Mouse (Mus musculus) stomach, embryonic 16.5 days (tissue): ENCODE results near the gene Ankrd50. TPM values are rescaled to one million over a fixed set of nuclear protein-coding genes. Genes with fewer than 3 reads are reported as not detected.
A peak's percentile ranks its signal among the peaks of the same experiment; 100 is the strongest.

Source experiments
- ATAC-seq: fragments of 200-750 bp; cut with Nextera tagmentation; 2 replicates; pipeline ENCODE4 v1.8.0; 2017; ENCODE audit warnings: moderate number of reproducible peaks, moderate TSS enrichment; ENCODE audit not compliant: insufficient read depth, low FRiP score
- H3K27ac ChIP-seq: fragments of 300-500 bp; sonication (generic); 2 replicates; pipeline ENCODE4 v1.5.1; 2014; ENCODE audit warnings: low read length
- H3K27me3 ChIP-seq: fragments of 300-500 bp; sonication (generic); 2 replicates; pipeline ENCODE4 v1.6.1; 2014; ENCODE audit warnings: low read length, control low read depth, mixed read lengths; ENCODE audit not compliant: control insufficient read depth, insufficient read depth
- H3K36me3 ChIP-seq: fragments of 300-500 bp; sonication (generic); 2 replicates; pipeline ENCODE4 v1.6.1; 2014; ENCODE audit warnings: low read length; ENCODE audit not compliant: control insufficient read depth, insufficient read depth
- H3K4me1 ChIP-seq: fragments of 300-500 bp; sonication (generic); 2 replicates; pipeline ENCODE4 v1.6.1; 2014; ENCODE audit warnings: low read length, control low read depth, mixed read lengths; ENCODE audit not compliant: control insufficient read depth, insufficient read depth
- H3K4me2 ChIP-seq: fragments of 300-500 bp; sonication (generic); 2 replicates; pipeline ENCODE4 v1.6.1; 2014; ENCODE audit warnings: low read depth, low read length, mixed read lengths
- H3K4me3 ChIP-seq: fragments of 300-500 bp; sonication (generic); replicated peaks from 2 replicates; pipeline ENCODE4 v1.5.1; 2014; ENCODE audit warnings: mild to moderate bottlenecking, low read length
- H3K9ac ChIP-seq: fragments of 300-500 bp; sonication (generic); 2 replicates; pipeline ENCODE4 v1.6.1; 2014; ENCODE audit warnings: low read length
- H3K9me3 ChIP-seq: fragments of 300-500 bp; sonication (generic); replicated peaks from 2 replicates; pipeline ENCODE4 v1.6.1; 2016; ENCODE audit warnings: low read length, control low read depth; ENCODE audit not compliant: control insufficient read depth
- WGBS: fragments of 180-500 bp; shearing (Covaris S2); extraction: QIAGEN DNeasy Blood & Tissue Kit; methylation state at CpG from one replicate; pipeline ENCODE4 v1.1.7; 2014; 5-methylcytosine and 5-hydroxymethylcytosine counted together
- polyA plus RNA-seq: library from polyadenylated mRNA; unstranded; fragments of >200 nt; fragmentation: Nextera tagmentation; extraction: Ambion mirVana; gene quantifications from 2 replicates; pipeline ENCODE4 v1.2.1, GENCODE M21; 2015

The Ankrd50 gene
- polyA plus RNA-seq, 1 experiment from 2014 or later: 21.3 TPM

- Histone ChIP-seq H3K27ac (peak overlapping the region; percentile 72), H3K4me3 (no peak overlapping the region), H3K27me3 (no peaks in the 10 kb centered on the region), H3K4me2 (no peak overlapping the region), H3K9ac (0 out of 2 replicates have a peak overlapping the region, but pooled peaks have one; percentile 21), H3K9me3 (0 out of 2 replicates have a peak, but pooled peaks cover 7% of the 10 kb centered on the region), H3K36me3 (no peaks in the 10 kb centered on the region), H3K4me1 (peaks cover 12% of the 10 kb centered on the region)
- ATAC-seq: peak; percentile 75; the same call in 1 of the 2 replicates
- 29% methylated on average over 11 of the region's 11 CpGs for WGBS
Observed at GRCm38 (mm10) chr3:38433495-38434464, 50.9 kb downstream of the Ankrd50 start.

GRCm38 (mm10) chr3:38431461-38431860 lies 53.2 kb downstream of the Ankrd50 start:
- ATAC-seq: no peak
- H3K27me3 ChIP-seq: no peaks in the 10 kb centered on the region
- H3K4me2 ChIP-seq: no peak overlapping the region
- 0 out of 2 replicates have a peak, but pooled peaks cover 7% of the 10 kb centered on the region for H3K9me3 ChIP-seq
- no peak overlapping the region for H3K27ac ChIP-seq
- peaks cover 12% of the 10 kb centered on the region for H3K4me1 ChIP-seq
- no peak overlapping the region for H3K4me3 ChIP-seq
- WGBS: 75% methylated on average over 5 of the region's 5 CpGs
- no peak overlapping the region for H3K9ac ChIP-seq
- H3K36me3 ChIP-seq: no peaks in the 10 kb centered on the region

- no peak overlapping the region for H3K27ac ChIP-seq
- no peak overlapping the region for H3K9ac ChIP-seq
- no peak overlapping the region for H3K4me3 ChIP-seq
- no peak overlapping the region for H3K4me2 ChIP-seq
- H3K4me1 ChIP-seq: peaks cover 12% of the 10 kb centered on the region
- no peaks in the 10 kb centered on the region for H3K27me3 ChIP-seq
- ATAC-seq: no peak
- no peaks in the 10 kb centered on the region for H3K36me3 ChIP-seq
- 86% methylated on average over 6 of the region's 6 CpGs for WGBS
- 0 out of 2 replicates have a peak, but pooled peaks cover 7% of the 10 kb centered on the region for H3K9me3 ChIP-seq
Observed at GRCm38 (mm10) chr3:38431042-38431441, 53.6 kb downstream of the Ankrd50 start.

GRCm38 (mm10) chr3:38427200-38427599 lies 57.4 kb downstream of the Ankrd50 start:
- no peaks in the 10 kb centered on the region for H3K36me3 ChIP-seq
- H3K4me1 ChIP-seq: no peaks in the 10 kb centered on the region
- H3K4me2 ChIP-seq: no peak overlapping the region
- no peaks in the 10 kb centered on the region for H3K27me3 ChIP-seq
- no peak for ATAC-seq
- H3K27ac ChIP-seq: no peak overlapping the region
- no peak overlapping the region for H3K9ac ChIP-seq
- 71% methylated on average over 1 of the region's 1 CpGs for WGBS
- H3K9me3 ChIP-seq: no peaks in the 10 kb centered on the region
- no peak overlapping the region for H3K4me3 ChIP-seq

- ATAC-seq: no peak
- H3K27me3 ChIP-seq: no peaks in the 10 kb centered on the region
- H3K9me3 ChIP-seq: 0 out of 2 replicates have a peak, but pooled peaks cover 4% of the 10 kb centered on the region
- 55% methylated on average over 4 of the region's 4 CpGs for WGBS
- no peak overlapping the region for H3K9ac ChIP-seq
- no peak overlapping the region for H3K4me3 ChIP-seq
- no peak overlapping the region for H3K27ac ChIP-seq
- no peaks in the 10 kb centered on the region for H3K4me1 ChIP-seq
- H3K36me3 ChIP-seq: no peaks in the 10 kb centered on the region
- no peak overlapping the region for H3K4me2 ChIP-seq
Observed at GRCm38 (mm10) chr3:38423966-38424365, 60.7 kb downstream of the Ankrd50 start.

- 80% methylated on average over 3 of the region's 3 CpGs for WGBS
- H3K4me1 ChIP-seq: no peaks in the 10 kb centered on the region; the same call in 1 of the 2 replicates
- no peak overlapping the region for H3K9ac ChIP-seq
- no peak overlapping the region for H3K4me2 ChIP-seq
- H3K4me3 ChIP-seq: no peak overlapping the region
- H3K27ac ChIP-seq: no peak overlapping the region
- H3K27me3 ChIP-seq: no peaks in the 10 kb centered on the region
- no peak for ATAC-seq
- H3K9me3 ChIP-seq: 0 out of 2 replicates have a peak, but pooled peaks cover 4% of the 10 kb centered on the region
- no peaks in the 10 kb centered on the region for H3K36me3 ChIP-seq
Observed at GRCm38 (mm10) chr3:38419896-38420295, 64.7 kb downstream of the Ankrd50 start.

- Histone ChIP-seq H3K9ac (no peak overlapping the region), H3K4me3 (no peak overlapping the region), H3K27me3 (no peaks in the 10 kb centered on the region), H3K27ac (peak overlapping the region; percentile 64), H3K4me1 (no peaks in the 10 kb centered on the region; the same call in 1 of the 2 replicates), H3K4me2 (no peak overlapping the region), H3K36me3 (no peaks in the 10 kb centered on the region), H3K9me3 (no peaks in the 10 kb centered on the region)
- WGBS: 55% methylated on average over 2 of the region's 3 CpGs
- peak; percentile 85 for ATAC-seq
Observed at GRCm38 (mm10) chr3:38415292-38415930, 69.2 kb downstream of the Ankrd50 start.
